Mouse (Mus musculus) inflammation-experienced regulatory T-cells, adult 6 months (primary cell): Measurements from ENCODE around the gene Ero1lb. TPM values are rescaled to one million over a fixed set of nuclear protein-coding genes. Genes with fewer than 3 reads are reported as not detected.

Experiments used
- ATAC-seq: one replicate; pipeline ENCODE4 v1.8.0; 2017
- polyA plus RNA-seq, 3 experiments: library from polyadenylated mRNA; unstranded; fragments of 100-300 nt; shearing (Covaris generic); gene quantifications; one replicate each; pipeline ENCODE4 v1.2.1; 2017

Gene Ero1lb
- polyA plus RNA-seq: 1 to 10 TPM; 5.8 to 8.2 (median 7.1) TPM

DNA sequence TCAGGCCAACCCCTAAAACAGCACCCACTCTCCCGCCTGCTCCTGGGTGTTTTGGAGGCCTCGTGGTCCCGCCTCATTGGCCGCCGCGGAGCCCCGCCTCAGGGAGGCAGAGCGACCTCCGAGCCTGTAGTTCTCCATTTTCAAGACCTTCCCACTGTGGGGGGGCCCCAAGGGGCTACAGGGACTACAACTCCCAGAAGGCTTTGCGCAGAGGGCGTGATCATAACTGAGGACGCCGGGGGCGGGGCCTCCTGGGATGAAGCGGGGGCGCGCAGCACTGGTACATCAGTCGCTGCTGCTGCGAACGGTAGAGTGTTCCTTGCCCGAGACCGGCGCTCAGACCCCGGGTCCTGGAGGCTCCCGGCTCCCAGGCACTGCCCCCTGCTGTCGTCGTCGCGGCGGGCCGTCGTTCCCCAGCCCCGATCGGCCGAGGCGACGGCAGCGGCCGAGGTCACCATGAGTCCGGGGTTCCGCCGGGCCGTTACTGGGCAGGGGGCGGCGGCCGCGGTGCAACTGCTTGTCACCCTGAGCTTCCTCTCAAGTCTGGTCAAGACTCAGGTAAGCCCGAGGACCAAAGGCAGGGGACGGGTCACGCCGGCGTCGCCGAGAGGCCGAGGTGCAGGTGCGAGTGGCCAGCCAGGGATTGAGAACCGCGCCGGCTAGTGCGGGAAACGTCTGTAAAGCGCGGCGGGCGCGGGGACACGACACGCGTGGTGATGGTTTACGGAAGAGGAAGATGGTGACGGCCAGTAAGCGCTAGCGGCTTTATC lies at the start of gene Ero1lb:
Gene Ero1lb, plus strand, starts transcription at position 254 of the 770 bp plus-strand sequence.
- ATAC-seq: peak; percentile 92

DNA sequence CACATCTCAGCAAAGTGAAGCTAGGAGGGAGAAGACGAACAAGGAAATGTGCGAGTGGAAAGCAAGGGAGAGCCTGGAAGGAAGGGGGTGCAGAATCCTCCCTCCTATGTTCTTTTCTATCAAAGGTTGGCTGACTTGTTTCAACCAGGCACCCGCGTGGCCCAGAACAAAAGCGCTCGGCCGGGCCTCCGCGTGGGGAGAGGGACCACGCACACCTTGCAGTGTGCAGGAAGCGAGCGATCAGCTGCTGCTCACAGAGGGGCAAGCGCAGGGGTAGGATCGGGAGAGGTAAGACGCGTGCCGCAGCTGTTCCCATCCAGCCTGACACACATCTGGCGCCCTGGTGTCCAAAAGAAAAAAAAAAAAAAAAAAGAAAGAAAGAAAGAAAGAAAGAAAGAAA lies 46.3 kb upstream of the Ero1lb start:
- ATAC-seq: peak; percentile 25

DNA sequence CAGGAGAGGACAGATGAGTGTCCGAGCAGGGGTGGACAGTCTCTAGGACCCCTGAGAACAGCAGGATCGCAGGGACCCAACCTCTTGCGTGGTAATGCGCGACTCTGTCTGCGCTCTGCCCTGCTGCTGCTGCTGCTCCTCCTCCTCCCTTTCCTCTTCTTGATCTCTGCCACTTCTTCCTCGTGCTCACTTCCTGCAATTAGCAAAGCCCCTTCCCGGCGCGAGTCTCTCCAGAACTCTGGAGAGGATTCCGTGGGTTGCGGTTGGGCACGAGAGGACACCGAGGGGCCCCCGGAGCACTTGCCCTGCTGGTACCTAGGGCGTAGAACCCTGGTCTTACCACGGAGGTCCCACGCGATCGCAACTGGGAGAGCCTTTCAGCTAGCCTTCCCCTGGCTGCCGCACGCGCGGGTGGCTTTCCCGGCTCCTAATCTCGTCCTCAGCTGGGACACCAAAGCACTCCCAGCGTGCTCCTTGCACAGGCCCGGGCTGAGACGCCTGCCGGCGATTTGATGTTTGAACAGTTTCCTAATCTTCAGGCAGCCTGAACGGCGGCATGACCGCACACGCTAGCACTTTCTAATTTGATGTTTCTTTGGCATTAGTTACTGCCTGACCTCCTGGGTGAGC lies 45.6 kb upstream of the Ero1lb start, which contains the start of gene Edaradd:
Gene Edaradd, minus strand, starts transcription at position 484 of the 630 bp plus-strand sequence.
- ATAC-seq: peak; percentile 69

DNA sequence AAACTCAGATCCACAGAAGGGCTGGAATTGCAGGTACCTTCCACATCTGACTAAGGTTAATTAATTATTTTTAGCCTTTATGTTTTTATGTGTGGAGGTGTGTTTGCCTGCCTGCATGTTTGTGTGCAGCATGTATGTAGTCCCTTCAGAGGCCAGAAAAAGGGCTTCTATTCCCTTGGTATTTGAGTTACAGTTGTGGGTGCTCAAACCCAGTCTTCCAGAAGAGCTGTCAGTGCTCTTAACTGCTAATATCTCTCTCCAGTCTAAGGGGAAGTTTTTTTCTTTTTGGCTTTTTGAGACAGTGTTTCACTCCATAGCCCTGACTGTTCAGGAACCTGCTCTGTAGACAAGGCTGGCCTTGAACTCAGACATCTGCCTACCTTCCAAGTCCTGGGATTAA lies 43.3 kb upstream of the Ero1lb start:
- ATAC-seq: no peak

DNA sequence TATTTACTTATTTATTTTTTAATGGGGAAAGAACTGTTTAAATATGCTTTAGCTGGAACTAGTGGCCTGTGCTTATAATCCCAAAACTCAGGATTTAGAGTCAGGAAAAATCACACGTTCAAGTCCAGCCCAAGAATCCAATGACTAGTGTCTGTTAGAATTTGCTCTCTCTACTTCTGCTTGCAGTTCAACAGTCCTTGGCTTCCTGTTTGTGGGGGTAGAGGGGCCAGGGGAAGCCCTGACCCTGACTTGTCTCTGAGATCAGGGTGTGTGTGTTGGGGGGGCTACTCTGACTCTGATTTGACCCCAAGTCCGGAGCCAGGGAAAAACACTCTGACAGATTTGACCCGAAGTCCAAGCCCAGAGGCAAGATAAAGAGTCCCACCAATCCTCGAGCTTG lies 40.0 kb upstream of the Ero1lb start:
- no peak for ATAC-seq

DNA sequence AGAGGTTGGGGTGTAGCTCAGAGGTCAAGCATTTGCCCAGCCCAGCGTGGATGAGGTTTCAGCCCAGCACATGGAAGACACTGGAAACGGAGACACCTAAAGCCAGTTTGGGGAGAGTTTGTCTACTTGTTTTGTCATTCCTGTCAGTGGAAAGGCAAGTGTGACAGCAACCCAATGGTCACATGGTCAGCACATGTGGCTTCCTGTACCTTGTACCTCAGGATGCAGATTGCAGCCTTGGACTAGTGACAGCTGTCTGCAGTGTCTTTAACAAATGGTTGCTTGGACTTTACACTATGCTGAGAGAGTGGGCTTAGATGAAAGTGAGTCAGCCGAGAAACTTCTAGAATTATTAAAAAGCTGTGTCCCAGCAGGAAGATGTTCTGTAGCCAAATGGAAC lies 31.0 kb upstream of the Ero1lb start:
- no peak for ATAC-seq

DNA sequence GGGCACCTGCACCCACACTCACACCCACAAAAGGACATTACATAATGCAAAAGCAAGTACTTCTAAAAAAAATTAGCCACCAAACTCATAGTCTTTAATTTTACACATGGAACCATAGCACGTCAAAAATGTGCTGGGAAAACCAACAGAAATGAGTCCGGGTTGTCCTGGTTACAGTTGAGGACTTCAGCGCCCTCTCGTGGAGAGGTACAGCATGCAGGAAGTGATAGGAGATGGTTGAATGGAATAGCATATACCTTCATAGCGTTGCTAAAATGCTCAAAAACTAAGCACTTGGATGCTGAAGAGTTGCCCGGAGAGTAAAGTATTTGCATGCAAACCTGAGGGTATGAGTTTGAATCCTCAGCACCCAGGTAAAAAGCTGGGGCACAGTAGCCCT lies 27.7 kb upstream of the Ero1lb start:
- peak; percentile 85 for ATAC-seq

DNA sequence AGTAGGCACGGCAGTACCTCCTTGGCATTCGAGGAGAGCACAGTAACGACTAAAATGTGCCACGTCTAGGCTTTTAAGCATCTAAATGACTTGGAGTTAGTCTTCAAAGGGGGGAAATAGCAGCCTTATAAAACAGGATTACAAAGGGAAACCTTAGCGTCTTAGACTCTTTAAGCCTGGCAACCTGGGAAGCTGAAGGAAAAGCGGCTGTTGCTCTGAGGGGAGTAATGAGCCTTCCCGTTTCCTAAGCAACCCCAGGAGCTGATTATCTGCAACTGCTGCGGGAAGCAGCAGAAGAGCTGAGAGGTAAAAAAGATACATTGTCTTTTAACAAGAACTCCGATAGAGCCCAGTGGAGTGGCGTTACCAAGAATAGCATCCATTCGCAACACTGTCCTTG lies 26.0 kb upstream of the Ero1lb start:
- ATAC-seq: no peak

DNA sequence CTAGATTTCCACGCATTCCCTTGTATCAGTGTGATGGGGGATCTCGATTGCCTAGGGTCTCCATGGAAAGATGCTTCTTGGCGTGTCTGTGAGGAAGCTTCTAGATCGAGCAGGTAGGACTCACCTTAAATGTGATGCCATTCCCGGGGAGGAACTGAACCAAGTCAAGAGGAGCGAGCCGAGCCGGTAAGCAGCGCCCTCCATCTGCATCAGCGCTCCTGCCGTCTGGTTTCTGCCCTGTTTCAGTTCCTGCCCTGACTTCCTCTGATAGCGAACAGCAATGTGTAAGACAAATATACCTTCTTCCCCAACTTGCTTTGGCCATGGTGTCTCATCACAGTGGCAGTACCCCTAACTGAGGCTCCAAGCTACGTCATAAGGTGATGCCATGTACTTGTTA lies 25.6 kb upstream of the Ero1lb start:
- no peak for ATAC-seq

DNA sequence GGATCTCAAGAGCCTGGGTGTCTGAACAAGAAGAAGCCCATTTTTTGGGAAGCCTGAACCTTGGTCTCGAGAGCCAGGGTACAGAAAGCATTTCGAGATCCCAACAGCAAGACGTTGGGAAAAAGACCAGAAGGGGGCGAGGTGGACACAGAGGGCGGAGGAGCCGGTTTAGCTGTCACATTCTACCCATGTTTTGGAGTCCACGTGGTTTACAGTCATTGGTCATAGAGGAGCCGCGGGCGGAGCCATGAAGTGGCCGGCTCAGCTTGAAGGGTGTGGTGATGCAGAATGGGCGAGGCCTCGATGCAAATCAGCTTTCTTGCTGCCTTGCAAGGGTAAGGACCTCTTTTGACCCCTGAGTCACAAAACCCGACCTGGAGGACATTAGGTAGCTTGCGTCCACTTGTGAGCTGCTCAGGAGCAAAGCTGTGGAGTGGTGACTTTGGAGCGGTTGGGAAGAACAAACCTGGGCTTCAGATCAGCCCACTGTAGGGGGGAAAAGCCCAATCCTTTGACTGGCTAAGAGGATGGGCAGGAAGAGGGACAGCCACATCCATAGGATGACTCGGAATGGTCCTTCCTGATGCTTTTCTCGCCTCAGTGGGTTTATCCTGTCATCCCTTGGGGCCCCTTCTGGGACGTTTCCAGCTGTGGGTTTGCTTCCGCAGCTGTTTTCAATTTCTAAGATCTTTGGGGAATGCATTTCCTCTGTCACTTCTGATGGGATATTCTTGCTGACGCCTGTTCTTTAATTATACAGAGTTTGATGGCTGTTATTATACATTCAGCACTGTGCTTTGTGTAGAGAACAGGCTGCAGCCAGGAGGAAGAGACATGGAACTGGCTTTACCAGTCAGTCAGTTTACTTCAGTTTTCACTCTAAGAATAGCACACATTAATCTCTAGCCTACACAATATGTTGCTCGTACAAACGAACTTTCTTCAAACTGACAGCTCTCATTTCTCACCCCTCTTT lies 23.4 kb upstream of the Ero1lb start:
- ATAC-seq: no peak

DNA sequence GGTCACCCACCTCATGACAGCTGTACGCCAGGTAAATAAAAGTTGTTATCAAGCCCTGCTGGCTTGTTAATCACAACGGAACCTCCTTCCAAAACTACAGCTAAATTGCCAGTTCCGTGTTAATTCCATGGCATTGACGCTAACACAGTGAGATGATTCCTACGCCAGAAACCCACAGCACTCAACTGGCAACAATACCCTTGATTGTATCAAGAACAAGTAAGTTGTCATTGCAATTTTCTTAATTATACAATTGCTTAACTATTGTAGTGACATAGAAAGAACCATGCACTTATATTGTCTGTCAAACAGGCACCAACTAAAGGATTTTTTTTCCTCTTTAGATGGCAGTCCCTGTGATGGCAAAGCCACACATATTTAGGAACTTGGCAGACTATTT lies 22.4 kb upstream of the Ero1lb start:
- ATAC-seq: no peak

DNA sequence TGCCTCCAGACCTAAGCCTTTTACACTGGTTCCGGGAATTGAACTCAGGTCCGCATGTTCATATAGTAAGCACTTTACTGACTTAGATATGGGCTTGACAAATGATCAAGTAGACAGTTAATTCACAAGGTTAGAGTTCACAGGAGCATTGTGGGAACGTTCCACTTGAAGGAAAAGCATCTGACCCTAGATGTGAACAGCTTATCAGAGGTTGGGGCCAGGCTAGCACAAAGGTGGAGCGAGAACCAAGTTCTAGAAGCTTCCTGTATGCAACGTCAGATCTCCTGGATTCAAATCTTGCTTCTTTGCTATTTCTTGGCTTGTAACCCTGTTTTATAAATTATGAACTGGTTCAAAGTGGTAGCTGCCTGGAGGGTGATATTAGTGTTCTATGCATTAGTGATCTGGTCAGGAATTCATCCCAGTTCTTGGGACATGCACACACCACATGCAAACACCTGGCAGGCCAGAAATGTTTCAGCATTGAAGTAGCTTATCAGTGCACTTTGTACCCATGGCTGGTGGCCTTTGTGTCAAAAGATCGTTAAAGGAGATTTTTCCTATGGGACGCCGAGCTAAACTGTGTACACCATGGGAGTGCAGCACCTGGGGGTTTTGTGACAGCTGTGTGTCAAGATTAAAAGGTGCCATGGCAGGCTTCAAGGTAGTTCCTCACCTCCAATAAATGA lies 21.6 kb upstream of the Ero1lb start:
- no peak for ATAC-seq

DNA sequence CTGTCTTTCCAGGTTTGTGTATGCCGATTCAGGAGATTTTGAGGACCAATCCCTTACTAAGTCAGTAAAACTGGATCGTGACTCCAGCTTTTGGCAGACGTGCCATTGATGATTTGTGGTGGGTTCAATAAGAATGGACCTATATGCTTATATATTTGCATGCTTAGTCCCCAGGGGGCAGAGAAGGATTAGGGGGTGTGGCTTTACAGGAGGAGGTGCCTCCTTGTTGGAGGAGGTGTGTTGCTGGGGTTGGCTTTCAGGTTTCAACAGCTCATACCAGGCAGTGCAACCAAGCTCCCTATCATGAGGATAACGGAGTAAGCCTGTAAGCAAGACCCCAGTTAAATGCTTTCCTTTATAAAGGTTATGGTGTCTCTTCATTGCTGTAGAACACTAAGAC lies 11.5 kb upstream of the Ero1lb start:
- no peak for ATAC-seq

DNA sequence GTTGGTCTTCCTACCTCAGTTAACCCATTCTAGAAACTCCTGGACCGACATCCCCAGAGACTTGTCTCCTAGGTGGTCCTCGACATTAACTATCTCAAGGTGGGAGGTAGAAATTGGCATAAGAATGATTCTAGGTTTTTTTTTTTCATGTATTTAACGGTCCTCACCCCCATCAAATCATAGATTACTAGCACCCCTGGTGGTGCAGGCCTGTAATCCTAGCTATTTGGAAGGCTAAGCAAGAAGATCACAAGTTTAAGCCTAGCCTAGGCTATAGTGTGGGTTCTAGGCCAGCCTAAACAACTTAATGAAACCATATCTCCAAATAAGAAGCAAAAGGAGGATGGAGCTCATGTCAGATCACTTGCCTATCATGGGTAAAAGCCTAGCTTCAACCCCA lies 6.6 kb upstream of the Ero1lb start:
- ATAC-seq: no peak

DNA sequence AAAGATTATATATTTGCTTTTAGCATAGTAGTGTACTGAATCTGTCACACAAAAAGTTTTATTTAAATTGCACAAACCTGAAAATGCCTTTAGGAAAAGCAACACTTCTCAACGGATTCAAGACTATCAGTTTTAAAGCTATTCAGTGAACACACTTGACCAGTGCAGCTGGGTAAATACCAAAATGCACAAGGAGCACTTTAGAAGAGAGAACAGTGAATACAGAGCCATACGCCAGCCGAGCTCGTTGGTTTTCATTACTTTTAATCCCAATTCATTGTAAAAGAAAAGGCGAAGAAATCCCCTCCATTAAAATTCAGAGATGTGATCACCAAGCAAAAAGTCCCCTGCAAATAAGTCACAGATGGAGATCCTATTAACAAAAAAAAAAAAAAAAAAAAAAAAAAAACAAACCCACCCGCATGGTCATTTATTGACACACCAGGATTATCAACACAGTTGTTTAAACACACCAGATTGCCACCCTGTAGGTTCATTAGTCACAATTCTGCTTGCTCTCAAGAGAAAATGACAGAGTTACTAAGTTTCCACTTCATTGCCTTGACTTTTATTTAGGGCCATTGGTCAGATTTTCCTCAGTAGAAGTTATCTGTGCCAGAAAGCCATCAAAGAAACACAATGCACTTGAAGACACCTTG lies 6.1 kb upstream of the Ero1lb start:
- no peak for ATAC-seq

DNA sequence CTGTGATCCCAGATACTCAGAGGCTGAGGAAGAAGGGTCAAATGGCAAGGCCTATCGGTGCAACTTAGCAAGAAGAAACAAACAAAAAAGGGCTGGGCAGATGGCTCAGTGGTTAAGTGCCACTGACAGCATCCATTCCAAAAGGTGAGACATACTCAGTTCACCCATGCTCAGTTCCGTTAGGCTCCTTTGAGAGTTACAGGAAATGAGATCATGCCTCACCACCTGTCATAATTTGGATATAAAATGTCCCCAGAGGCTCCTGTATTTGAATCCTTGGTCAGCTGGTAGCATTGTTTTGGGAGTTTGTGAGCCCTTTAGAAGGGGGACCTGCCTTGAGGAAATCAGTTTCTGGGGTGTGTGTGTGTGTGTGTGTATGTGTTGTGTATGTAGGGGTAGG lies 3.9 kb upstream of the Ero1lb start:
- no peak for ATAC-seq

DNA sequence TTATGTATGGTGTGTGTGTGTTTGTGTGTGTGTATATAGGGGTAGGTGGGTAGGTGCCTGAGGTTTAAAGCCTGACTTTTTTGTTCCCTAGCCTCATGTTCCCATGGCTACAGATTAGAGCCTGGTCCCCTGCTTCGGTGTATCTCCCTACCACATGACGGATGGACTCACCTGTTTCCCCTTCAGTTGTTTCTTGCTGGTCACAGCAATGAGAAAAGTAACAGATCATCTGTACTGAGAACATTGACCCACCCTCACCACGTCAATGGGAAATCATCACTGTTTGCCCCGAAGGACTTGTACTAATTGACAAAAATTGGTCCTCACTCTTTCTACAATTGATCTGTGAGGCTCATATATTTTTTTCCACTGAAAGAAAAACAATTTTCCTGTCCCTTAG lies 3.4 kb upstream of the Ero1lb start:
- ATAC-seq: no peak

DNA sequence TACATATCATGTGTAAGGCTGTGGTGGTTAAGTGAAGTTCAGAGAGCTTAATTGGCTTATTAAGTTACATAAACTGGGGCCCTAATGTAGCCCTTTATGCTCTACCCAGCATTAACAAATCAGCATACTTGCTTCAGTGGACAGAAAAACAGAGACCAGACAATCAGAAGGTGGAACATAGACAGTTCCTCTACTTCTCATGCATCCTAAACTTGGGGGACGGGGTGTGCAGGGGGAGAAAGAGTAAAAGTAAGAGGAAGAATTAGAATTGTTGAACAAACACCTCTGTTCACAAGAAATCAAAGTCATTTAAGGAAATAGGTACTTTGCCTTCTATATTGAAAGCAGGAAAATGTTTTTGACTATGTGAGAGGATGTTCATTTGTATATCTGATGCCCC lies 2.3 kb downstream of the Ero1lb start:
- no peak for ATAC-seq

DNA sequence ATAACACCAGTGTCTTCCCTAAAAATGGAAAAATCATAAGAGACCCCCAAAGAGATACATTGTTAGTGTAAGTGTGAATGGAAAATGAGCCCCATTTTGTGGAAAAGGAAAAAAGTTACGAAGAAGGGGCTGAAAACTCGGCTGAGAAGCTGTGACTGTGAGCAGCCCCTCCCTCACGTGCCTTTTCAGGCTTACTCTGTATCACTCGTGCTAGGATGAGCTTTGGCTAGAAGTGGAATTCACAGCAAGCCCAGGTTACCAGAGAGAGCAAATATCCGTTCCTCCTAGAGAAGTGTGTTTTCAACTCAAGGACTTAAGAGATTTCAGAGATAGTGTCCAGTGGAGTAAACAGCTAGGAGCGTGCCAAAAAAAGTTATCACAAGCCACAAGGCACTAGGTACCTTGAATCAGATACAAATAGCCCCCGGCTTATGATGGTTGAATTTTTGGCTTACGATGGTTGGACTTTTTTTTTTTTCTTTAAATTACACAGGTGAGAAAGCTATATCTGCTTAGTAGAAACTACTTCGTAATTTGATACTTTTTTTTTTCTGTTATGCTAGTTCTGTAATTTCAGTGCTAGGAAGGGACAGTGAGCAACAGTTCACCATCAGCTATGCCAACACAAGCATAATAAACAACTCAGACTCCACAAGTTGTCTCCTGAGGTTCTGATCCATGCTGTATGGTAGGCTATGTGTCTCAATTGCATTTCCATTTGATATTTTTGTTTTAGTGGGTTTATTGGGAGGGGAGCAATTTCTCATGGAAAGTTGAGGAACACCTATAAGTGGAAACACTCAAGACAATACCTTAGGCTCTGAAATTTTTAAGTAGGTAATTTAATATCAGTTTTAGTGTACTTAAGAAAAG lies 3.2 kb downstream of the Ero1lb start:
- ATAC-seq: no peak

DNA sequence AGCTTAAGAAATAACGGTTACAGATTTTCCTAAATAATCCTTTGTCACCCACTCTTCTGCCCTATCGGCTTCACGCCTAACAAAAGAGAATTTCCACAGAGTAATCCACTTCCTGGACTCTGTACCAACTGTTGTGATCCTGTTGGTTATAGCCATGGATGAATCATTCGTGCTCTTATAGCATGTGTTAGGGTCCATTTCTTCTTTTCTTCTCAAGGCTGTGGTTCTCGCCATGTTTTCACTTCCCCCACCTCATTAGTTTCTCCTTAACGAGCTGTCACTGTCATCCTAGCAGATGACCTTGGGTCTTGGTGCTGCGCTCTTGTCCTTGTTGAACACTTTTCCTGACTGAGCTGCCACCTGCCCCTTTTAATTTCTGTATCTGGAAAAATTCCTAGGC lies 4.1 kb downstream of the Ero1lb start:
- ATAC-seq: no peak

DNA sequence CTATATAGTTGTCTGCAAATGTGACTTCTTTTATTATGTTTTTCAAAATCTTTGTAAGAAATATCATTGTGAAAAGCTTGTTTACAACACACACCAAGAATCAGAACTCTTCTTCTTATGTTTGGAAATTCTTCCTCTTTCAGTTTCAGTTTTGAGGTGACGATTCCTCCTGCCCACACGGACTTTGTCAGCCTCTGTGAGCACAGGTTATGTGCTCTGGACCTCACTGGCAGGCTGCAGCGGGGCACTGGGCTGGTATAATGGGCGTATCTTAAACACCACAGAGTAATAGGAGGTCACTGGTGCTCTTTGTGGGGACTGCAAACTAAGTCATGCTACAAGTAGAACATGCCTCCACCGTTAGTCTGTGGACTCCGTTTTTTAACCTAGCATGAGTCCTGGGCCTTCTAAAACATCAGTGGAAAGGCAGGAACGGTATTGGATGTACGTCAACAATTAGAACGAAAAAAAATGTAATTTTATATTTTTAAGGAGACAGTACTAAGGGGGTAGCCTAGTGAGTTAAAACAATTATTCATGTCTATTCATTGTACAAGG lies 9.4 kb downstream of the Ero1lb start:
- peak; percentile 93 for ATAC-seq
